Mouse (Mus musculus) thymus, adult 2 months (tissue): ENCODE measurements at regions not wholly inside any gene's neighbourhood (a gene's known extent, or its start where the extent isn't known, plus 50 kb on each side); places are given as distances from the start of the nearest gene placed in this dataset.

Experiments
- DNase-seq: peaks from one replicate; pipeline ENCODE4 v3.0.0; 2021
- H3K27ac ChIP-seq: fragments of 200-500 bp; 2 replicates; pipeline ENCODE4 v1.5.1; 2012; ENCODE audit warnings: low read length, control low read depth; ENCODE audit not compliant: control insufficient read depth, insufficient read depth
- H3K27me3 ChIP-seq: fragments of 200-500 bp; 2 replicates; pipeline ENCODE4 v1.6.1; 2012; ENCODE audit warnings: mild to moderate bottlenecking, low read length, moderate library complexity, mixed read lengths; ENCODE audit not compliant: control insufficient read depth, insufficient read depth
- H3K36me3 ChIP-seq: fragments of 200-500 bp; 2 replicates; pipeline ENCODE4 v1.6.1; 2012; ENCODE audit warnings: mild to moderate bottlenecking, low read length, moderate library complexity; ENCODE audit not compliant: control insufficient read depth, insufficient read depth
- H3K4me1 ChIP-seq: fragments of 200-500 bp; replicated peaks from 2 replicates; pipeline ENCODE4 v1.6.1; 2012; ENCODE audit warnings: low read length; ENCODE audit not compliant: control insufficient read depth, insufficient read depth
- H3K4me3 ChIP-seq: fragments of 200-500 bp; 2 replicates; pipeline ENCODE4 v1.5.1; 2012; ENCODE audit warnings: mild to moderate bottlenecking, low read length, control low read depth, moderate library complexity; ENCODE audit not compliant: control insufficient read depth, insufficient read depth
- CTCF ChIP-seq: fragments of 200-500 bp; IDR thresholded peaks from 2 replicates; pipeline ENCODE4 v1.5.1; 2012; ENCODE audit warnings: mild to moderate bottlenecking, control low read depth, low read length, moderate library complexity, borderline replicate concordance; ENCODE audit not compliant: control insufficient read depth, poor library complexity, insufficient read depth; ENCODE audit errors: extremely low read depth
- POLR2A ChIP-seq: fragments of 200-500 bp; IDR thresholded peaks from 2 replicates; pipeline ENCODE4 v1.6.1; 2012; ENCODE audit warnings: mild to moderate bottlenecking, low read length, control low read depth, moderate library complexity; ENCODE audit not compliant: control insufficient read depth, poor library complexity, insufficient read depth; ENCODE audit errors: extremely low read depth
- WGBS: fragments of 180-500 bp; shearing (Covaris S2); methylation state at CpG from one replicate; pipeline ENCODE4 v1.1.7; 2018; 5-methylcytosine and 5-hydroxymethylcytosine counted together

DNA sequence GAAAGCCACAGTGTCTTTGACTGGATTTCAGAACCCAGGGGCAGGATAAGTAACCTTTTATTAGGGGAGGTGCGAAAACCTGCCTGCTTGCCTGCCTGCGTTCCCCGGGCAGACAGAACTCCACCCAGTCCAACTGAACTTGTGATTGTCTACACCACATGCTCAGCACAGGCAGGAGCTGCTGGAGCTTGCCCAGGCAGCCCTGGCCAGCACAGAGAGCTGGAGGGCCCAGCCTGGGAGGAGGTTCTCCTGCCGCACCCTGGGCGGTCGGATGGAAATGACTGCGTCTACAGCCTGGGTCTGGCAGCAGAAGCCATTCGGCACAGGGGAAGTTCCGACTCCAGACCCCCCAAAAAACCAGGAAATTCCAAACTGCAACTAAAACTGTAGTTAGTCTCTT is 336.6 kb downstream of the Gm826 start:
- H3K27ac ChIP-seq: no peak overlapping the region
- H3K4me3 ChIP-seq: no peak overlapping the region
- no peaks in the 10 kb centered on the region for H3K27me3 ChIP-seq
- no peaks in the 10 kb centered on the region for H3K4me1 ChIP-seq
- no peak for DNase-seq
- TF ChIP-seq POLR2A: no peak
- no peak for TF ChIP-seq CTCF
- 83% methylated on average over 9 of the region's 9 CpGs for WGBS
- H3K36me3 ChIP-seq: no peaks in the 10 kb centered on the region

- no peaks in the 10 kb centered on the region for H3K36me3 ChIP-seq
- no peak overlapping the region for H3K4me3 ChIP-seq
- 90% methylated on average over 3 of the region's 3 CpGs for WGBS
- H3K27ac ChIP-seq: no peak overlapping the region
- no peaks in the 10 kb centered on the region for H3K27me3 ChIP-seq
- H3K4me1 ChIP-seq: no peaks in the 10 kb centered on the region
- no peak for TF ChIP-seq POLR2A
- TF ChIP-seq CTCF: no peak
- no peak for DNase-seq
Observed at GRCm38 (mm10) chr2:159994490-159994889, 339.5 kb downstream of the Gm826 start.

GRCm38 (mm10) chr2:159986719-159987118 is 347.2 kb downstream of the Gm826 start:
- H3K27ac ChIP-seq: no peak overlapping the region
- DNase-seq: no peak
- 94% methylated on average over 7 of the region's 7 CpGs for WGBS
- no peaks in the 10 kb centered on the region for H3K27me3 ChIP-seq
- H3K36me3 ChIP-seq: no peaks in the 10 kb centered on the region
- H3K4me3 ChIP-seq: no peak overlapping the region
- H3K4me1 ChIP-seq: no peaks in the 10 kb centered on the region
- TF ChIP-seq POLR2A: no peak
- TF ChIP-seq CTCF: no peak

- Histone ChIP-seq H3K27me3 (no peaks in the 10 kb centered on the region), H3K4me3 (no peak overlapping the region), H3K4me1 (no peaks in the 10 kb centered on the region), H3K36me3 (no peaks in the 10 kb centered on the region), H3K27ac (no peak overlapping the region)
- TF ChIP-seq CTCF (no peak), POLR2A (no peak)
- WGBS: 94% methylated on average over 3 of the region's 3 CpGs
- DNase-seq: no peak
Observed at GRCm38 (mm10) chr2:159981694-159982093, 352.3 kb downstream of the Gm826 start.

- H3K4me1 ChIP-seq: no peaks in the 10 kb centered on the region
- no peak overlapping the region for H3K4me3 ChIP-seq
- H3K27me3 ChIP-seq: no peaks in the 10 kb centered on the region
- WGBS: 58% methylated on average over 1 of the region's 1 CpGs
- DNase-seq: no peak
- TF ChIP-seq POLR2A: no peak
- TF ChIP-seq CTCF: no peak
- H3K36me3 ChIP-seq: no peaks in the 10 kb centered on the region
- no peak overlapping the region for H3K27ac ChIP-seq
Observed at GRCm38 (mm10) chr2:159950369-159950768, 383.6 kb downstream of the Gm826 start.

DNA sequence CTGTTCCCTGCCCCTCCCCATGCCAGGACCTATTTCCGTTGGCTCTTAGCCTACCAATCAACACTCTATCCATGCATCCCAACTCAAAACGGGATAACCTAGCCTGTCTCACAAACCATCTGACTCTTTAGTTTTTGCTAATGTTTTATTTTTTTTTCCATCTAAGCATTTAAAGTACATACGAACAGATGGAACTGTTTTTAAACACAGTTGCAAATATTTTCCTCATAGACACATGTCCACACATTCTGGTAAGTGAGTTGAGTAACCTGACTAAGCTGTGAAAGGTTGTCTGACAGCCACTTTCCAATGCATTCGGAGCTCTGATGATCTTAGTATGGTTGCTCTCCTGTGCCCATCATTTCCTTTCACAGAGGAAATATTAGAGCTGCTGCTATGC is 384.9 kb downstream of the Gm826 start:
- no peak for DNase-seq
- 85% methylated on average over 4 of the region's 4 CpGs for WGBS
- no peaks in the 10 kb centered on the region for H3K36me3 ChIP-seq
- H3K27me3 ChIP-seq: no peaks in the 10 kb centered on the region
- no peak for TF ChIP-seq POLR2A
- TF ChIP-seq CTCF: no peak
- no peak overlapping the region for H3K4me3 ChIP-seq
- no peak overlapping the region for H3K27ac ChIP-seq
- H3K4me1 ChIP-seq: no peaks in the 10 kb centered on the region

- Histone ChIP-seq H3K36me3 (no peaks in the 10 kb centered on the region), H3K4me1 (no peaks in the 10 kb centered on the region)
- 67% methylated on average over 2 of the region's 2 CpGs for WGBS
Observed at GRCm38 (mm10) chr2:159930744-159931143, 403.2 kb downstream of the Gm826 start.

More at GRCm38 (mm10) chr2:159930744-159931143, 403.2 kb downstream of the Gm826 start:
- TF ChIP-seq CTCF (no peak), POLR2A (no peak)
- no peaks in the 10 kb centered on the region for H3K27me3 ChIP-seq
- no peak for DNase-seq
- no peak overlapping the region for H3K4me3 ChIP-seq
- H3K27ac ChIP-seq: no peak overlapping the region
